Mouse (Mus musculus): Measurements from ENCODE around the gene Lysmd1. TPM values are rescaled to one million over a fixed set of nuclear protein-coding genes. Genes with fewer than 3 reads are reported as not detected.

Gene Lysmd1
- total RNA-seq, 2 experiments from 2014 or later: 5.4 to 6.2 TPM

DNA sequence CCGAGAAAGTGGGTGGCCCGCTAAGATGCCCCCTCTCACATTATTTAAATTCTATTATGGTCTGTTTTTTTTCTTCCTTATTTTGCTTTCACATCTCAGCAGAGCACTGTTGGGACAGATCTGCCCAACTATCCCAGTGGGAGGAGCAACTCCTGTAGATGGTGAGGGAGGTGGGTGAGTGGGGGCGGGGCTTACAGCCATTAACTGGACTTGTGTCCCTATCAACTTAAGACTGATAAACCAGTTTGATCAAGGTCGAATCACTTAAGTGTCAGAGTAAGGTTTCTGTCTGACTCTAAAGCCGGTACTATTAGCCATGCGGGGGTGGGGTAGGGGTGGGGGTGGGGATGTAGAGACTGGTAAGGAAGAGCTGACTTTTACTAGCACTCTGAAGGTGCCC is 1.1 kb downstream of the Lysmd1 start:
- ATAC-seq (replicated peaks; ENCODE audit: low FRiP score, low TSS enrichment, poor library complexity, severe bottlenecking): no peak; the same call in 1 of the 2 replicates

DNA sequence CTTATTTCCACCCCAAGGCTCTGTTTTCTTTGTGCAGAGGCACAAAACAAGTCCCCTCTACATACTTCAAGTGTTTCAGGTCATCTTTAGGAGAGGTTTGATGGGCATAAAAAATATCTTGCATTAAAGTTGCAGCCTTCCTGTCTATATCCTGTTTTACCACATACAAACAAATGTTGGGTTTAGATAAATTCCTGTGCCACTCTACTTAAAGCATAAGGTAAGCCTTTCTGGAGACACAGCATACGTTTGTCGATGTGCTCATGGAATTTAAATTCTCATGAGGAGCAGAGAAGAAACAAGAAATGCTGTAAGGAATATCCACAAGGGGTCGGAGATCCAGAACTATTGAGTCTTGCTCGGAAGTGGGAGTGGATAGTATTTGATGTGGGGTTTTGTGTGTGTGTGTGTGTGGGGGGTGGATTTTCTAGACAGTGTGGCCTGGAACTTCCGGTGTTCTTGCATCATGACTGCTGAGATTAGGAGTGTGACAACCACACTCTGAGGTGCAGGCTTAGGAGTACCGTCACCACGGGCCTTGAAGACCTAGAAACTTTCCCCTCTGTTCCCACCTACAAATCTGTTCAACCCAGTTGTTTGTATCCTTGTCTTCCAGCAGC is 1.7 kb downstream of the Lysmd1 start:
- ATAC-seq (replicated peaks; ENCODE audit: low FRiP score, low TSS enrichment, poor library complexity, severe bottlenecking): 0 out of 2 replicates have a peak, but pooled peaks have one; percentile 25

DNA sequence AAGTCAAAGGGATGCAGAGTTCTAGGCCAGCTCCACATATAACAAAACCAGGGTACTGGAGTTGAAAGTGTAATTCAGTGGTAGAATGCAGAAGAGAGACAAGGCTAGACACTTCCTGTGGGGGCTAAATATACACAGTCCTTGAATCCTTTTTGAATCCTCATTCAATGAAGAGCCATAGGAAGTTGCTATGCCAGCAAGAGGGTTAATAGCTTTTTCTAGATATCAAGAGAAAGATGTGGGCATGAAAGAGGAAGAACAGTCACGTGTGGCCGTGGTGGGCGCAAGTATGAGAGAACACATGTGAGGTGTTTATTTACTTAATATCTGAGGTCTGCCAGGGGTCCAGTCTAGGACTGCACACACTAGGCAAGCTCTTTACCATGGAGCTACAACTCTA is 2.4 kb downstream of the Lysmd1 start:
- no peak for ATAC-seq (replicated peaks; ENCODE audit: low FRiP score, low TSS enrichment, poor library complexity, severe bottlenecking)

DNA sequence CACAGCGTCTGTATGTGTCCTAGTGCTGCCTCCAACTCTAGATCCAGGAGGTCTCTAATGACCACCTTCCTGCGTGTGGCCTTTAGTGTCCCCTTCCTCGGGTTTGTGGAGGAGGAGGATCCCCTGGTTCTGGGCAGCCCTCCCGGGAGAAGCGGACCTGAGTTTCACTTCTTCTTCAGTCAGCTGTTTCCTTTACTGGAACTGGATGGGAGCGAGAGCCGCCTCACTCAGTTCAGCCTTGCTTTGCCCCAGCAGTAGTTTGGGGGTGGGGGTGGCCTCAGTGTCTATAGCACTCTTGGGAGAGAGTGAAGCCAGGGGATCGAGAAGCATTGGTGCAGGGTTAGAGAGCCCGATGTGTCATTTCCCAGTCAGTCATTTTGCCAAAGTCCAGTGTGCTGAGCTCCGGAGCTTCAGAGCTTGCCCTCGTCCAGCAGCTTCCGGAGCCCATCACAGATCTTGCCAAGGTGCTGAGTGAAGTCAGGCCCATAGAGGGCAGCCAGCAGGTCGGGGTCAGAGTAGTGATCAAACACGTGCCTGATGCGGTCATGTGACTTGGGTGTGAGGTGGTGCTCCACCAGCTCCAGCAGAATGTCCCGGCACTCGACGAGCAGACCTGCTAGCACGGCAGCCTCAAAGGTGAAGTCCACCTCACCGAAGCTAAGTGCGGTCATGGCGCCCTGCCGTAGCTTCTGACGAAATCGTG is 5.8 kb downstream of the Lysmd1 start:
- no peak for ATAC-seq (replicated peaks; ENCODE audit: low FRiP score, low TSS enrichment, poor library complexity, severe bottlenecking)

DNA sequence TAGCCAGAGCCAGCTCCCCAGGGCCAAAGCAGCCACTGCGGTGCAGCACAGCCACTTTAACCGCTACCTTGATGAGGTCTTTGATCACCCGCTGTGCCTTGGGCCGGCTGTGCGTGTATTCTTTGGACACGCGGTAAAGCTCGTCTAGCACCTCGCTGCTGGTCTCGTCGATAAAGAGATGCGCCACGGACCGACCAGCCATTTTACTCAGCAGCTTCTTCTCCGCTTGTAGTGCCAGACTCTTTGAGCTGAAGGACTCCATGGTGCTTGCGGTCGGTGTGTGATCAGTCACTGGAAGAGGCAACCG is 6.4 kb downstream of the Lysmd1 start:
- ATAC-seq (replicated peaks; ENCODE audit: low FRiP score, low TSS enrichment, poor library complexity, severe bottlenecking): no peak

DNA sequence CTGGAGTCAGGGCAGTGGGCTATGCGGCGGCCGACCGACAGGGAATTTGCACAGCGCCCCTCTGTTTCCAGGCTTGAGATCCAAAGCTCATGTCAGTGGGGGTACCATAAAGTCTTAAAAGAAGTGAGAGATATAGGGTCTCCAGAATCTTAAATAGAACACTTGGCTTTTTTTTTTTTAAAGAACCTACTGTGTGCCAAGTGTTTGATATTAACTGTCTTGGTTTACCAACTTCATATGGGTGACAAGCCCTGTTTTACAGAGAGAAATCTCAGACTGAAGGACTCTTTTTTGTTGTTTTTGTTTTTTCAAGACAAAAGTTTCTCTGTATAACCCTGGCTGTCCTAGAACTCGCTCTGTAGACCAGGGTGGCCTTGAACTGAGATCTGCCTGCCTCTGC is 6.9 kb downstream of the Lysmd1 start:
- ATAC-seq (replicated peaks; ENCODE audit: low FRiP score, low TSS enrichment, poor library complexity, severe bottlenecking): no peak

DNA sequence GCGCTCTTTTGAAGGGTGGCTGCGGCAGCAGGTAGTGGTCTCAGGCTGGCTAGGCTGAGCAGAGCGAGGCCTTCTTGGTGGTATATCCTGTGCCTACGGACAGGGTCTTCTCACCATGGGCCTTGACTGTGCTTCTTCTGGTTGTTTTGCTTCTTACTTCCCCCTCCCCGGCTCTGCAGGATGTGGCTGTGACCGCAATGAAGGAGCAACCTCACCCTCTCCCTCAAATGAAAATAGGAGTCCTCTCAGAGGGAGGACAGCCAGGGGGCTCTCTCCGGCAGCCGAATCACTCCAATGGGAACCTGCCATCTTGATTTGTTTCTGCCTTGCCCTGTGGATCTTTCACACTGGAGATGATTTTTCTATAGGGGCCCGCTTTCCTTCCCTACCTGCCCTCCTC is 7.6 kb downstream of the Lysmd1 start:
- ATAC-seq (replicated peaks; ENCODE audit: low FRiP score, low TSS enrichment, poor library complexity, severe bottlenecking): peak; percentile 28; the same call in 1 of the 2 replicates

DNA sequence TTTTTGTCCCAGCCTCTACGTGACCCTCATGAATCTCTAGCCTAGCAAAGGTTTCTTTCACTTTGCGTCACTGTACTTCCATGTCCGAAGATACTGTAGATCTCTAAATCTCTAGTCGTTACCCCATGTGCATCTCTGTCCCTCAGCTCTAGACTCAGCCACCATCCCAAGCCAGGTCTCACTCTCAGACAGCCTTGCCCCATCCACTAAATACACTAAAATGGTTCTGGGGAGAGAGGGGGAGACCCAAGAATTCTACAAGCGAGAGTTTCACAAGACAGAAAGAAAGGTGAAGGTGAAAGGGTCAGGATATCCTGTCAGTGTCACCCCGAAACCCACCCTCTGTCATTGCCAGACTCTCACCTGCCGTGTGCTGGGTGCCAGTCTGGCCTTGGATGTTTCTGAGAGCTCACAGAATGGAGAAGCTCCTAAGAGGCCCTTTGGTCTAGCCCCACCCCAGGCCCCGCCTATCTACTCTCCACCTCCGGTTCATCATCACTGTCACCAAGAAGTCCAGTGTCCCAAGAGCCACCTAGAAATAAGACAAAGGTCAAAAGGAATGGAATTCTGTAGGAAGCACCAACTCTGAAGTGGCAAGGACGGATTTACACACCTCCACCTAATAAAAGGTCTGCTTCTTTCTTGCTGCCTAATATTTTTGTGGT is 8.2 kb downstream of the Lysmd1 start, which contains the start of gene Tnfaip8l2:
Tnfaip8l2 (minus strand) TSS at position 409 of the 665 bp plus-strand sequence.
- ATAC-seq (replicated peaks; ENCODE audit: low FRiP score, low TSS enrichment, poor library complexity, severe bottlenecking): peak; percentile 74

DNA sequence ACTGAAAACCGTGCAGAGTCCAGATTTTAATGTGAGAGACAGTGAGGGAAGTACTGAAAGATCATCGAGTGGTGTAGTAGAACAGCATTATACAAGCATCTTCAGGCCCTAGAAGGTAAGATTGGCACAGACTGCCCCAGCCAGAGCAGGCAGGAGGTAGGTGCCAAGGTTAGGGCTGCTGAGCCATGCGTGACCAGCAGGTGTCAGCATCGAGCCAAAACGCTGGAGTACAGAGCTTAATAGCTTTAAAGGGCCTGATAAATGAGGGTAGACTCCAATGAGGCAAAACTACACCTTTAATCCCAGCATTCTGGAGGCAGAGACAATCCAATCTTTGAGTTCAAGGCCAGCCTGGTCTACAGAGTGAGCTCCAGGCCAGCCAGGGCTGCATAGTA is 8.7 kb downstream of the Lysmd1 start:
- ATAC-seq (replicated peaks; ENCODE audit: low FRiP score, low TSS enrichment, poor library complexity, severe bottlenecking): peak; percentile 84

DNA sequence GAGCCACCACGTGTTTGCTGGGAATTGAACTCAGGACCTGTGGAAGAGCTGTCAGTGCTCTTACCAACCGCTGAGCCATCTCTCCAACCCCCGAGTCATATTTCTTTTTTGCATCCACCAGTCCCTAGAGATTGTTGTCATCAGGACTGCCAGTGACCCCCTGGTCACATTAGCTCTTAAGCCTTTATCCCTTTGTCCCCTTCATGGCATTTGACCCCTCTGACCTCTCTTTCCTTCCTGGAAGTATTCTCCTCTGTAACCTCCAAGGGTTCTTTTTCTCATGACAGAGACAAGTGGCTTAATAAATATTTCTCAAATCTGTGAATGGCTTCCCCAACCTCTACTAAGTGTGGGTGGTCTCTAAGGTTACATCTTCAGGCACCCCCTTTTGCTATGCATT is 14.0 kb downstream of the Lysmd1 start:
- ATAC-seq (replicated peaks; ENCODE audit: low FRiP score, low TSS enrichment, poor library complexity, severe bottlenecking): no peak

DNA sequence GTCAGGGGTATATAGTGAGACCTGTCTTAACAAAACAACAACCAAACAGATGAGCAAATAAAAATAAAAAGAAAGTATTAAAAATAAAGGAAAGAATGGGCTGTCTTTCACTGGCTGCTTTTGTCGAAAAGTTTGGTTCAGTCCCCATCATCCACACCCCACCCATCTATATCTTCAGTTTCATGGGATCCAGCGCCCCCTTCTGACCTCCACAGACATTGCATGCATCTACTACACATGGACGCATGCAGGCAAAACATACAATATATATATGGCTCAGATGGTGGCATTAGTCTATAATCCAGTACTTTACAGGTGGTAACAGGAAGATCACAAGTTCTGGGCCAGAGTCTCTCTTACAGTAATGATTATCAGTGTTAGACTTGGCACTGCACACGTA is 20.0 kb downstream of the Lysmd1 start:
- ATAC-seq (replicated peaks; ENCODE audit: low FRiP score, low TSS enrichment, poor library complexity, severe bottlenecking): peak; percentile 89

DNA sequence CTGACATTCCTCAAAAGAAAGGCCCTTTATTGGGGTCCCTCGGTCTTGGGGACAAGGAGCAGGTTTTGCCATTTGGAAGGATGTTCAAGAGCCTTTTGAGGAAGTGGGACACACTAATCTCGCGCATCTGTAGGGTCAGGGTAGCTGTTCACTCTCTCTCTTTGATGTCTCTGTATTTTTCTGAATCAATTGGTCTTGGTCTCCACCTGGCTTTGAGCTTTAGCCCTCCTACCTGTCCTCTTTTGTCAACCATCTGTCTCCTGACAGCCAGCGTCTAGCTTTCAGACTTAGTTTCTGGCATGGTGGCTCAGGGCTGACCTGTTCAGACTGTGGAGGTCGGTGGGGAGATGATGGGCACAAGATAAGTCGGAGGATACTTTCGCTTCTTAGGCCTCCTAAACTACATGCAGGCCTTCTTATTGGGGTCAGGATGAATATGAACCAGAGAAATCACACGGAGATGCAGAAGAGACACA is 25.7 kb downstream of the Lysmd1 start:
- ATAC-seq (replicated peaks; ENCODE audit: low FRiP score, low TSS enrichment, poor library complexity, severe bottlenecking): no peak

DNA sequence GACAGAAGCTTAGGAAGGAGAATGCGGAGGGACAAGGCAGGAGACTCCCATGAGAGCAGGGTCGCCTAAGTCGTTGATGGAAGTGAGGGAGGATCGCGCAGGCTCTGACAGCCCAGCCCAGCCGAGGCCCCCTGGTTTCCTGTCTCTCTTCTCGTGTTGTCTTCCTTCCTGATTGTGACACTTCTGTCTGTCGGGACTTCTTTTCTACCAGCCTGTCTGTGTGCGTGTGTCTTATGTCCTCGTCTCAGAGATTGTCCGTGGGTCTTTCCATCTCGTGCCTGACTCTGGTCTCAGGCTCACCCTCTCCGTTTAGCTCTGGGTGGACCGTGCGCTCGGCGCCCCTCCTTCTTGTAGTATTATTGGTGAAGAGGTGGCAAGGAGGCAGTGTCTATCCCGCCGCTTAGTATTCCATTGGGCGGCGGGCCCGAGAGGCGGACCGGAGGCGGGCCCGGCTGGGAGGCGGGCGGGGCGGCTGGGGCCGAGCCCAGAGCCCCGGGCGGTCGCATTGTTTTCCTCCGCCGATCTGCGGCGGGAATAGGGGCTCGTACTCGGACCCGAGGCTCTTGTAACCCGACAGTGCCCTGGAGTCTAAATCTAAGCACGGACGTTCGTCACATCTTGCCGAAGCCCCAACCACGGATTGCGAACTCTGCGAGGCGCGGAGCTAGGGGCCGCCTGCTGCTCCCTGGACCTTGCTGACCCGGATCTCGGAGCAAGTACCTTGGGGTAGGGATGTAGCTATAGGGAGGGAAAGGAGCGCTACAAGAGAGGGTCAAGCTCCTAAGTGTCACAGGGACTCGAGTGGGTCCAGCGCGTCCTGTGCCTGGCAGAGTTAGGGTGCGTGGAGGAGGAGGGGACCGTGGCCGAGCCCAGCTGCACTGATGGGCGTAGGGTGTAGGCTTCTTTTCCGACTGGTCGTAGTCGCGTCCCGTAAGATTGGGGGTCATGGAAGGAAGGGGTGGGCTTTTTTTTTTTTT is 26.4 kb downstream of the Lysmd1 start, which contains the start of gene Sema6c:
Sema6c (plus strand) TSS at position 471 of the 977 bp plus-strand sequence.
- peak; percentile 97 for ATAC-seq (replicated peaks; ENCODE audit: low FRiP score, low TSS enrichment, poor library complexity, severe bottlenecking)

DNA sequence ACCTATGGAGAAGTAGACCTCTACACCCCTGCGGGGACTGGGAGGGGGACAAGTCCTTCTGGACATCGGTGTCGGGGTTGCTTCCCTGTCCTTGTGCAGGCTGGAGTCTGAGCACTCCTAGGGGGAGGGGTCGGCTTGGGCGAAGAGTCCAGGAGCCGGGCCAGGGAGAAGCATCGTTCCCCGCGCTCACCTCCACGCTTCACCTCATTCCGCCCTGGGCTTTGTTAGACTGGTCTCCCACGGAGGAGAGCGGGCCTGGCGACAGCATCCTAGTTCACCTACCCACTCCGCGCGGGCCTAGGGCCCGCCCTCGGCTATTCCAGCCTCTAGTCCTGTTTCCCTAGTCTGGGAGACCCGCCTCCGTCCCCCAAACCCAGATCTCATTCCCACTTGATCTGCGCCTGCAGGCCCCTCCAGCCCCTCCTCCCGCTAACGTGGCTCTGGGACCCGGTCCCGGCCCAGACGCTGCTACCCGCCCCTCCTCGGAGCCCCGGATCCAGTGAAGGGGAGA is 27.2 kb downstream of the Lysmd1 start:
- no peak for ATAC-seq (replicated peaks; ENCODE audit: low FRiP score, low TSS enrichment, poor library complexity, severe bottlenecking)

DNA sequence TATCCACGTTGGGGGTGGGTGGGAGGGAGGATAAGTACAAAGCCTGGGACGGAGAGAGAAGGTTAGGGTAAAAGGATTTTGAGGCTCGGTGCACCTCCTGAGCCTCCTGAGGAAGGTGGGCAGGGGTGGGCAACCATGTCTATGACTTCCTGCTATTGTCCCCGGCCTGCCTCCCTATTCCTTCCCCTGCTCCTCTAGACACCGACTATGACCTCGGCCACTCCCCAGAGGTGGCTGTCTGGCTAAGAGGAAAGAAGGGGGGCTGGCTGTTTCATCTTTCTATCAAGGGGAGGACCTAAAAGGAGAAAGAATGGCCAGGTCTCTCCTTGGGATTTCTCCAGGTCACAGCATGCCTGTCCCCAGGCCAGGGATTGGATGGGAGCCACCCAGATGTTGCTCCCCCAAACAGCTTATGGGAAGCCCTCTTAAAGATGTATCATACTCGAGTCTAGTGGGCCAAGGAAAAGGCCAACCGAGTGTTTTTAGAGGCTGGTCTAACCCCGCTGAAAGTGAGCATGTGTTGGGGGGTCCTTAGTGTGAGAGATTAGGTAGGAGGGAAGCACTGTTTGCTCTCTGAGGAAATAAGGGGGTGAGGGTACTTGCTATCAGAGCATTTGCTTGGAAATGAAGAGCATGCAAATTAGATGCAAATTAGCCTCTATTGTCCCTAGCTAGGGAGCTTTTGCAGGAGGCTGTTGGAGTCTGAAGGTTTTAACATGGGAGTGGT is 27.9 kb downstream of the Lysmd1 start:
- no peak for ATAC-seq (replicated peaks; ENCODE audit: low FRiP score, low TSS enrichment, poor library complexity, severe bottlenecking)

DNA sequence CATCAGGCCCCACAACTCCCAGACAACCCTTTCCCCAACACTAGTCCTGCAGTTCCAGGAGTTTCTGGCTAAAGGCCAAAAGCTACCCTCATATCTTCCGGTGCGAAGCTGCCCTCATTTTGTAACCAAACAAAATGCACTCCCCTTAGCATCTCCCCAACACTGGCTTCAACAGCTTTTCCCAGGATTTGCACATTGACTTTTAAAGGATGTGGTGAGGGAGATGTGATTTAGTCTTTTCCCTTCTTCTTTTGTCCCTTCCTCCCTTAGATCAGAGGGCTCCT is 28.4 kb downstream of the Lysmd1 start:
- ATAC-seq (replicated peaks; ENCODE audit: low FRiP score, low TSS enrichment, poor library complexity, severe bottlenecking): no peak

DNA sequence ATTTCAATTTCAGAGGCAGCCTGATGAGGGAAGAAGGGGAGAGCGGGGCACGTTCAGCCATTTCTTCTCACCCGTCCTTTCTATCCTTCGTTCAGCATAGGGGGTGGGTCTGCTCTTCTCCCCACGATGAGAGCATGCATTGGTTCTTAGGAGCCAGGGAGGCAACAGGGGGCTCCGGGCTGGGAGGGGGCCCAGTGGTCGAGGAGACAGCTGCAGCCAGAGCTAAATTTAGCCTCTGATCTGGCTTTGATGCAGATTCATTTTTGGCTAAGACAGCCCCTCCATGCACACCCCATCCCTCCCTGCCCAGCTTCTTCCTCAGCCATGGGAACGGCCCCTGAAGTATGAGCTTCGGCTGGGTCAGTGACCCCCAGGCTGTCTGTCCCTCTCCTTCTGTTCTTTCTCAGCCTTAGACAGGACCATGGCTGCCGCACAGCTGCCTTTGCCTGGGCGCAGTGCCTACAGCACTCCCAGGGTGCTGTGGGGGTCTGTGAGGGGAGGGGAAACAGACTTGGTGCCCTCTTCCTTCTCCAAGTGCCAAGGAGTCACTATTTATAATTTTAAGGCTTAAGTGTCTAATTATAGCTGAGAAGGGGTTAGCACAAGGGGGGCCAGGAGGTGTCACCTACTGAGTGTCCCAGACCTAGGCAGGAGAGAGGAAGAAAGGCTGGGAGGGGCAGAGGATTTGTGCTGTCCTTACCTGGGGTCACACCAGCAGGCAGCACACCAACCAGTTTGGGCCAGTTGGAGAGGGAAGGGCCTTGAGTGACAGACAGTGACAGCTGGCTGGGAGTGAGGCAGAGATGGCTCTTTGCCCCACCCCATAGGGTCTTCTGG is 29.7 kb downstream of the Lysmd1 start:
- ATAC-seq (replicated peaks; ENCODE audit: low FRiP score, low TSS enrichment, poor library complexity, severe bottlenecking): no peak

DNA sequence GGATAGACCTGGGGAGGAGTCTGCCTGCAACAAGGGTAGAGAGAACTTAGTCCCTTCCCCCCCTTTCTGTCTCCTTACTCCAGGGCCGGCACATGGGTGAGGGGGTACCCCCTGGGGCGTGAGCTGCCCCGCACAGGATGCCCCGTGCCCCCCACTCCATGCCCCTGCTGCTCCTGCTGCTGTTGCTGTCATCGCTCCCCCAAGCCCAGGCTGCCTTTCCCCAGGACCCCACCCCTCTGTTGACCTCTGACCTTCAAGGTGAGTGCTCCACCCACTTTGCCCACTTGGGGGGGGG is 30.3 kb downstream of the Lysmd1 start:
- no peak for ATAC-seq (replicated peaks; ENCODE audit: low FRiP score, low TSS enrichment, poor library complexity, severe bottlenecking)

Measured in megakaryocyte-erythroid progenitor cell, adult 5-6 weeks (primary cell).